Mouse (Mus musculus) megakaryocyte, embryonic 14.5 days (primary cell): ENCODE measurements around the gene Hmgb1.

Source experiments
- FLI1 ChIP-seq: IDR thresholded peaks from 2 replicates; pipeline ENCODE4 v1.6.1; 2012; ENCODE audit warnings: low read length, inconsistent platforms, mixed read lengths
- GATA1 ChIP-seq: IDR thresholded peaks from 3 replicates; pipeline ENCODE4 v1.6.1; 2012; ENCODE audit warnings: mixed read lengths, low read length, inconsistent platforms, borderline replicate concordance

GRCm38 (mm10) chr5:149182186-149182870, 2.0 kb downstream of the Hmgb1 start:
- no peak for TF ChIP-seq GATA1
- TF ChIP-seq FLI1: no peak
